Mouse (Mus musculus) kidney, adult 18-20 months (tissue): ENCODE measurements around the gene Gm42420.

Experiments used
- DNase-seq: peaks from one replicate; pipeline ENCODE4 v3.0.0; 2021

Gm42420 gene

GRCm38 (mm10) chr6:39585517-39585916 is at the start of gene Gm42420:
TSS of gene Gm42420 (plus strand) at chr6:39585753.
- DNase-seq: no peak

GRCm38 (mm10) chr6:39536621-39537020 is 48.9 kb upstream of the Gm42420 start:
- no peak for DNase-seq

DNA sequence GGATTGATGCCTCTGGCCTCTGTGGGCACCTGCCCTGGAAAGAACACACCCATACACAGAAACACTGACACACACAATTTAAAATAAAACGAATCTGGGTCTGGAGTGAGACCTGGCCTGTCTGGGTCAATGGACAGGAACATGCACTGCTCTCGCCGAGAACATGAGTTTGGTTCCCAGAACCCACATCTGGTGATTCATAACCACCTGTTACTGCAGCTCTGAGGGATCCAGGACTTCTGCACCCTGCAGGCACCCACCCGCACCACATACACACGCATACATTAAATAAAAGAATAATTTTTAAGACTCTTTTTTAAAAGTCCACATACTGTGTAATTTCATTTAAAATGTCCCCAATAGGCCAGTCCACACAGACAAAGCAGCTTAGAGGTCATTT is 48.3 kb upstream of the Gm42420 start:
- no peak for DNase-seq

GRCm38 (mm10) chr6:39538227-39538626 is 47.3 kb upstream of the Gm42420 start:
- no peak for DNase-seq

DNA sequence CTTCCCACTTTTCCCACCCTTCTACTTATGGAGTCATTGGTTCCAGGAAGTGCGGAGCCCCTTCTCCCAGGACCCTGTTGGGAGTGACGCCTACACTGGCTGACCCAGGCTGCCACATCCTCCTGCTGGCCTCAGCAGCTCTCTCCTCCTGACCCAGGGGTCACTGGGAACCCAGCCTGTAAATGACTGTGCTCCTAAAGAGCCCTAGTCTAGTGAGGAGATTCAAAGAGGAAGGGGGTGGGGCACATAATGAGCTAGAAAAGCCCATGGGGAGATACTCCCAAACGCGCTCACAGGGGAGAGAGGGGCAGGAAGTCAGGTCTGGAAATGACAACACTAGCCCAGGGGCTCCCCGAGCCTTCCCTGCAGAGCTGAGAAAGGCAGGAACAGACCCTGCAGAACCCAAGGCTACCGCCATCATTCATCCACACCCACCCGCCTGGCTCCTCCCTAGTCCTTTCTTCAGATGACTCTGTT is 45.8 kb upstream of the Gm42420 start:
- peak; percentile 40 for DNase-seq

DNA sequence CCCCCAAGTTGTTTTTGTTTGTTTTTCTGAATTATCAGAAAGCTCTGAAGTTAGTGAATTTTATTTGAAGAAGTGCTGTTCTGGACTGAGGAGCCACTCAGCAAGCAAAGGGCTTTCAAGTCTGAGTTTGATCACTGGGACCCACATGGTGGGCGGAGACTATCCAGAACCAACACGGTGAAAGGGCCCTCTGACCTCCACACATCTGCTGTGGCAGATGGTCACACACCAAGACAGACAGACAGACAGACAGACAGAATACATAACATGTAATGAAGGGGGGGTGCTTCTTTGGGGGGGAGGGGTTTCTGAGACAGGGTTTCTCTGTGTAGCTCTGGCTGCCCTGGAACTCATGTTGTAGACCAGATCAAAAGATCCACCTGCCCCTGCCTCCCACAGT is 45.0 kb upstream of the Gm42420 start:
- DNase-seq: no peak

DNA sequence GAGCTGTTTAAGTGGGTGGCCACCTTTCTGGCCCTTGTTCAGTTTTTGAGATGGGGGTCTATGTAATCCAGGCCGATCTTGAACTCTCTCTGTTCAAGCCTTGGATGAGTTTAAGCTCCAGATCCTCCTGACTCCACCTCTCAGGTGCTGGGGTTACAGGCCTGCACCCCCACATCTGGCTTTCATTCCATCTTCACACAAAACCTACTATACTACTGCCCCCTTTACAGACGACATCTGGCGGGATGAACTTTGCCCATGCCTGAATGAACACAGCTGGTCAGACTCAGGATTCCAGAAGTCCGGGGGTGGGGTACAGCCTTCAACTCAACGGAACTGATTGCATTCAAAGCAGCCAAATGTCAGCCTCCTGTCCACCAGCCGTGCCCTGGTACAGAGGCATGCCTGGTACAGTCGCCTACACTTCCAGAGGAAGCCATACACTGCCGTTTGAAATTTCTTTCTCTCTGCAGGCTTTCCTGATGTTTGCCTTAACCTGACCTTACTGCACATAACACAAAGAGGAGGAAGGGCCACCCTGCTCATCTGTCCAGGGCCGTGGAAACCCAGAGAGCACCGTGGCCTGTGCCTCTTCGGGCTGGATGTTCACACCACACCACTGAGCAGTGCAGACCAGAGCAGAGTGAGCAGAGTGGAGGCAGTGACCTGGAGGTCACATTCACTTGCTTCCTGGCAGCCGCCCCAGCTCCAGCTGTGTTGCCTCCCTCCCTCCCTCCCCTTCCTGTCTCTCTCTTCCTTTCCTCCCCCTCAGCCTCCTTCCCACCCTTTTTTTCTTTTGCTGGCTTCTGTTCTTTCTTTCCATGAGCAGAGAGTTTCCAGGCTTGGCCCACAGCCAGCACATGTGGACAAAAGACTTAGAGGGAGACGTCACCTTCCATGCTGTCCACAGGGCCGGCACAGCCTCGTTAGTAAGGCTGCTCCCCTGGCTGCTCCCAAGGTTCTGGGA is 42.6 kb upstream of the Gm42420 start:
- DNase-seq: peak; percentile 62

- peak; percentile 21 for DNase-seq
Observed at GRCm38 (mm10) chr6:39543769-39544420, 41.7 kb upstream of the Gm42420 start.

GRCm38 (mm10) chr6:39545474-39545873 is 40.1 kb upstream of the Gm42420 start:
- DNase-seq: no peak

- no peak for DNase-seq
Observed at GRCm38 (mm10) chr6:39548030-39548429, 37.5 kb upstream of the Gm42420 start.

GRCm38 (mm10) chr6:39551981-39552636 is 33.4 kb upstream of the Gm42420 start:
- DNase-seq: no peak

- no peak for DNase-seq
Observed at GRCm38 (mm10) chr6:39554888-39555647, 30.5 kb upstream of the Gm42420 start.

DNA sequence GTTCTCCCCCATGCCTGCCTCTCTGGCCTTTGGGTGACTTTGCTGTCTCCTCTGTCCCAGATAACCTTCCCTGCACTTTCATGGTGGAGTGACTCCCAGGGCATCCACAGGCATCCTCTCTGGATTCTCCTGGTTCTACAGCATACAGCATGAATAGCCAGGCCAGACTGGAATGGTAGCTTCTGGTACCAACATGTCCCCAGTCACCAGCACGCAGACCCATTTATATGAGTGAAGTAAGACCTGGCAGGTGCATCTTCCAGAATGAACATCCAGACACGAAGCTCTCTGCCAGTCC is 30.0 kb upstream of the Gm42420 start:
- no peak for DNase-seq

GRCm38 (mm10) chr6:39556900-39557659 is 28.5 kb upstream of the Gm42420 start:
- peak; percentile 49 for DNase-seq

DNA sequence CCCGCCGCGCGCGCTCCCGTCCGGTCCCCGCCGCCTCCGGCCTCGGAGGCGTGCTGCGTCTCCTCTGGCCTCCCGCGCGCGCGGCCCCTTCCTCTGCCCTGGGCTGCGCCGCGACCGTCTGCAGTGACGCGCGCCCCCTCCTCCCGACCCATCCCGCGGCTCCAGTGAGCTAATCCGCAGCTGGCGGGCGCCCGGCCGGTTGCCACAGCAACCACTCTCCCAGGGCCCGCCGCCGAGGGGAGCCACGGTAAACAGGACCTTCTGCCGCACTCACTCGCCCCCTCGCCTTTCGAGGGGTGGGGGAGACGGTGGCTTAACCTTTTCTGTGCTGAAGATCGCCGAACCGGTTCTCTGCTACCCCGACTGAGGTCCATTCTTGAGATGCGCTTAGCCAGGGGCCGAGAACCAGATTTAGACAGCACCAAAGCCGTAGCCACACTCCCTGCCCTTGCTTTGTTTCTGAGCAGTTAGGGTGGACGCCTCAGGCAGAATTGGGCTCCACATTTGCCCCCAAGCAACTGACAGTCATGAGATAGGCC is 27.8 kb upstream of the Gm42420 start, which contains the start of gene Dennd2a:
Gene Dennd2a (minus strand): TSS at position 145 of the 539 bp plus-strand sequence.
- peak; percentile 42 for DNase-seq

DNA sequence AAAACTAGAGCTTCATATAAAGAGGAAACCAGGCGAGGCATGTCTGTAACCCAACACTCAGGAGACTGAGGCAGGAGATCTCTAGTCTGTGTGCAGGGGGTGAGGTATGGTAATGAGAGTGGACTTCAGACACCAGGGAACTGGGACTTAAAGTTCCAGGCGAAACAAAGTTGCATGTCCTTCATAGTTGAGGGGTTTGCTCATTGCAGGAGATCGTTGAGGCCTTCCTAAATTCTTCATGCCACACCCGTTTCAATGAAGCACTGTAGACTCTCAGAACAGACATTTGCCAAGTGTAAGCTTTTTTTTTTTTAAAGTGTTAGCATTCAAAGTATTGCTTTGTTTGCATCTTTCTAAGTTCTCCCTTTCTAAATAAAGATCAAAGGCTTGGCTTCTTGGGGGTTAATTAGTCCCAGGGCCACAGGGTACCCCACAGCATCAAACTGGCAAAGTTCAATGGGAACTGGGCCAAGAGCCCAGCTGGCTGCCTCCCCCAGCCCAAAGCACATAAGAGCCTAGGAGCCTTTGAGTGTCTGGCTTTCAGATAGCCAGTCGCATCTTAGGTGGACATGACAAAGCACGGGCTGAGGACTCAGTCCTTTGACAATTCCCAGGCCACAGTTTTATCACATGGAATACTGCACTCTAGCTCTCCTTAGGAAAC is 26.1 kb upstream of the Gm42420 start:
- no peak for DNase-seq

DNA sequence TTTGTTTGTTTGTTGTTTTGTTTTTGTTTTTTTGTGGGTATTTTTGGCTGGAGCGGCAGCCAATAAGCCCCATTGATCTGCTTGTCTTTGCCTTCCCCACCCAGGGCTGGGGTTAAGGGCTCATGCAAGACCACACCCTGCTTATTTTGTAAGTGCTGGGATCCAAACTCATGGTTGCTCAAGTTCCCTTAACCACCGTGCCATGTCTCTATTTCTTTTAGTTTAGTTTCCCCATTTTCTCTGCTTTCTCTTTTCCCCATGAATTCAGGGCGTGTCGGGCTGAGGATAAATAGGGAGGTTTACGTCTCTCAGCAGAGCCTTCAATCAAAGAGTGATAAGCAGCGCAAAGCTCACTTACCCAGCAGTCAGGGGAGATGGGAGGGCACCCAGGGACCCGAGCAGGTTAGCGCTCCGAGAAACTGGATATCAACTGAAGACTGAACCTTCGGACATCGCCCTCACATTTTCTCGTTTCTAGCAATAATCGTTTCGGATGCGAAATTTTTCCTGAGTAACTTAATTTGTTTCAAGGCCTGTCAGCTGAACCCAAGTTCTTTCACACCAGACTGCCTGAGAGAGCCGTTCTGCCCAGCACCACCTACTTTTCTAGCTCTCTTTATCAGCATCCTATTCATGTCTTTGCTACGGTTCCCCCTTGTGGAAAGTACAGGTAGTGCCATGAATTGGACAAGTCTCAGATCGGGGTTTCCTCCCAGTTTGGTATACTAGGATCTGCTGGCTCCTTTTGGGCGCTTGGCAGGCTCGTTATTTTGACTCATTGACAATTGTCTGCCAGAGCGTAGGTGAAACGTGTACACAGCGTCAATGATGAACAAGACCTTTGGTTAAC is 23.2 kb upstream of the Gm42420 start:
- peak; percentile 79 for DNase-seq

DNA sequence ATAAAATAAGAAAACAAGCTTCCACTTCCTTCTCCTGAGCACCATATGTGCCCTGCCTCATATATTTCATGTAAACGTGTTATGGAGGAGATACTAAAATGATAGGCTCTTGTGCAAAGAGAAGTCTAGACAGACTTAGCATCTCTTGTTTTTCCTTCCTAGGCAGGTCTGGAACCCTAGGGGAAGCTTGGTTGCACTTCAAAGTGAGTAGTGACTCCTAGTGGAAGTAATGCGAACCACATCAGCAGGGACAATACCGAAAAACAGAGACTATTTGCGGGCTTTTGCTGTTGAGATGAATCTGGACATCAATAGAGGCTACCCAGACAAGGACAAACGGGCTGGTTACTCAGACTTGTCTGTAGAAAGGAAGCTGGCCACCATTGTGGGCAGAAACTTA is 18.0 kb upstream of the Gm42420 start:
- no peak for DNase-seq

GRCm38 (mm10) chr6:39570426-39570825 is 15.1 kb upstream of the Gm42420 start:
- no peak for DNase-seq
